Mouse (Mus musculus) embryonic facial prominence, embryonic 11.5 days (tissue): ENCODE results near the gene Ednrb. TPM values are rescaled to one million over a fixed set of nuclear protein-coding genes. Genes with fewer than 3 reads are reported as not detected.

ENCODE experiments used
- ATAC-seq: fragments of 200-750 bp; cut with Nextera tagmentation; replicated peaks from 2 replicates; pipeline ENCODE4 v1.8.0; 2017; ENCODE audit warnings: low read depth; ENCODE audit not compliant: insufficient number of reproducible peaks, low FRiP score, low TSS enrichment
- DNase-seq: peaks from one replicate; pipeline ENCODE4 v3.0.0-alpha.2; 2015; ENCODE audit warnings: low spot score
- H3K27ac ChIP-seq: fragments of 300-500 bp; sonication (generic); replicated peaks from 2 replicates; pipeline ENCODE4 v1.5.1; 2014; ENCODE audit warnings: mild to moderate bottlenecking, low read depth, low read length, control low read depth
- H3K27me3 ChIP-seq: fragments of 300-500 bp; sonication (generic); 2 replicates; pipeline ENCODE4 v1.6.1; 2014; ENCODE audit warnings: mild to moderate bottlenecking, low read length, moderate library complexity, mixed read lengths; ENCODE audit not compliant: control insufficient read depth, insufficient read depth
- H3K36me3 ChIP-seq: fragments of 300-500 bp; sonication (generic); replicated peaks from 2 replicates; pipeline ENCODE4 v1.6.1; 2014; ENCODE audit warnings: low read depth, mild to moderate bottlenecking, low read length, moderate library complexity, mixed read lengths; ENCODE audit not compliant: control insufficient read depth, insufficient read depth
- H3K4me1 ChIP-seq: fragments of 300-500 bp; sonication (generic); 2 replicates; pipeline ENCODE4 v1.6.1; 2014; ENCODE audit warnings: low read length, mixed read lengths; ENCODE audit not compliant: control insufficient read depth, insufficient read depth
- H3K4me2 ChIP-seq: fragments of 300-500 bp; sonication (generic); 2 replicates; pipeline ENCODE4 v1.6.1; 2014; ENCODE audit warnings: low read depth, mild to moderate bottlenecking, control low read depth, low read length, moderate library complexity
- H3K4me3 ChIP-seq: fragments of 300-500 bp; sonication (generic); 2 replicates; pipeline ENCODE4 v1.5.1; 2014; ENCODE audit warnings: low read depth, low read length, control low read depth
- H3K9ac ChIP-seq: fragments of 300-500 bp; sonication (generic); replicated peaks from 2 replicates; pipeline ENCODE4 v1.6.1; 2014; ENCODE audit warnings: mild to moderate bottlenecking, control low read depth, low read length
- H3K9me3 ChIP-seq: fragments of 300-500 bp; sonication (generic); replicated peaks from 2 replicates; pipeline ENCODE4 v1.6.1; 2016; ENCODE audit warnings: mild to moderate bottlenecking, low read length, inconsistent platforms, mixed read lengths; ENCODE audit not compliant: control insufficient read depth
- WGBS: fragments of 180-500 bp; shearing (Covaris S2); extraction: QIAGEN DNeasy Blood & Tissue Kit; methylation state at CpG from one replicate; pipeline ENCODE4 v1.1.7; 2014; 5-methylcytosine and 5-hydroxymethylcytosine counted together
- polyA plus RNA-seq: library from polyadenylated mRNA; unstranded; fragments of >200 nt; fragmentation: Nextera tagmentation; extraction: Ambion mirVana; gene quantifications from 2 replicates; pipeline ENCODE4 v1.2.1, GENCODE M21; 2014

The Ednrb gene
- 36.8 and 38.5 TPM in 2 replicates for polyA plus RNA-seq

DNA sequence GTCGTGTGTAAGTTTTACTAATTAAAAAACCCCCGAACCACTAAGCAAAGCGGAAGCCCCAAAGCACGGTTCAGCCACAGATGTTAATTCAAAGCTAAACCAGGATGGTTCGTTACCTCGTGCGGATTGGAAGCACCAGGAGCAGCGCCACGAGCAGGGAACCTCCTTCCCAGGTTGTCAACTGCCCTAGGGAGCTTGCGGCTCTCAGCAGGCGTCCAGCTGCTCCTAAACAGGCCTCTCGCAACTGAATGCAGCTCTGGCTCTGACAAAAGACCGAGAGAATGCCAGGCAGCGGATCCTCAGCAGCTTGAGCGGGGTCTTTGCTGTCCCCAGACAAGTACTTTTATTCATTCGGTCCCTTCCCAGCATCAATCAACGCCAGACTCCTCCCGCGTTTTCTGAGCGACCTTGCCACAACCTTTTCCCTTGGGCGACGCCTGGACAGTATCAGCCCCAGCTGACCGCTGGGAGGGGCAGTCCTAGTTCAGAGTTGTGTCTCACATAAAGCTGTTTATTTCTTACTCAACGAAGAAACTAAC lies at the start of gene Ednrb:
Gene Ednrb, minus strand, starts transcription at position 392 of the 539 bp plus-strand sequence.
- Histone ChIP-seq H3K9me3 (no peaks in the 10 kb centered on the region), H3K4me3 (peak within 1 kb of the TSS; percentile 46), H3K27ac (no peak within 1 kb of the TSS), H3K4me2 (peak within 1 kb of the TSS; percentile 93), H3K9ac (peak within 1 kb of the TSS; percentile 62), H3K27me3 (no peaks in the 10 kb centered on the region), H3K4me1 (no peaks in the 10 kb centered on the region), H3K36me3 (no peaks in the 10 kb centered on the region)
- peak; percentile 84 for ATAC-seq
- WGBS = under 1% methylated on average over 24 of the region's 24 CpGs
- DNase-seq = peak; percentile 59

- Histone ChIP-seq H3K4me1 (no peaks in the 10 kb centered on the region), H3K36me3 (no peaks in the 10 kb centered on the region), H3K9me3 (no peaks in the 10 kb centered on the region), H3K27me3 (no peaks in the 10 kb centered on the region), H3K27ac (no peak overlapping the region), H3K4me2 (no peak overlapping the region), H3K9ac (no peak overlapping the region), H3K4me3 (no peak overlapping the region)
- DNase-seq (no peak), ATAC-seq (no peak)
- 79% methylated on average over 8 of the region's 8 CpGs for WGBS
Observed at GRCm38 (mm10) chr14:103892411-103892938, 48.3 kb upstream of the Ednrb start.

DNA sequence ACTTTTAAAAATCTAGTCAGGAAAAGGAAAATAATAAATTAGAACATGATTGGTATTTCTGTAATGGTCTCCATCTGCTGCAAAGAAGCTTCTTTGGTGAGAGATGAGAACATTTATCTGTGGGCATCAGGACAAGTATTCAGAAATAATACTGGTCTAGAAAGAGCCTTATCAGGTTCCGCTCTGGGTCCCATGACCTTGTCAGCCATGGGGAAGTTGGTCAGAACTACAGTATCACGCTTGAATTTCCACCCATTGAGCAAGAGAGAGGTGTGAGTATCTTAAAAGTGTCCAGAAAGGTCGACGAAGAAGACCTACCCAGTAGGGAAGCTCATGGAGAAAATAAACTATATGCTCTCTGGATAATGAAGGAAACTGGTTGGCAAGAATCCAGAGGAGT lies 46.6 kb upstream of the Ednrb start:
- H3K27me3 ChIP-seq = no peaks in the 10 kb centered on the region
- H3K4me3 ChIP-seq = no peak overlapping the region
- ATAC-seq (no peak), DNase-seq (no peak)
- H3K4me1 ChIP-seq = no peaks in the 10 kb centered on the region
- H3K9me3 ChIP-seq = no peaks in the 10 kb centered on the region
- 81% methylated on average over 4 of the region's 4 CpGs for whole genome bisulfite sequencing
- H3K9ac ChIP-seq = no peak overlapping the region
- H3K36me3 ChIP-seq = no peaks in the 10 kb centered on the region
- H3K4me2 ChIP-seq = no peak overlapping the region
- no peak overlapping the region for H3K27ac ChIP-seq

DNA sequence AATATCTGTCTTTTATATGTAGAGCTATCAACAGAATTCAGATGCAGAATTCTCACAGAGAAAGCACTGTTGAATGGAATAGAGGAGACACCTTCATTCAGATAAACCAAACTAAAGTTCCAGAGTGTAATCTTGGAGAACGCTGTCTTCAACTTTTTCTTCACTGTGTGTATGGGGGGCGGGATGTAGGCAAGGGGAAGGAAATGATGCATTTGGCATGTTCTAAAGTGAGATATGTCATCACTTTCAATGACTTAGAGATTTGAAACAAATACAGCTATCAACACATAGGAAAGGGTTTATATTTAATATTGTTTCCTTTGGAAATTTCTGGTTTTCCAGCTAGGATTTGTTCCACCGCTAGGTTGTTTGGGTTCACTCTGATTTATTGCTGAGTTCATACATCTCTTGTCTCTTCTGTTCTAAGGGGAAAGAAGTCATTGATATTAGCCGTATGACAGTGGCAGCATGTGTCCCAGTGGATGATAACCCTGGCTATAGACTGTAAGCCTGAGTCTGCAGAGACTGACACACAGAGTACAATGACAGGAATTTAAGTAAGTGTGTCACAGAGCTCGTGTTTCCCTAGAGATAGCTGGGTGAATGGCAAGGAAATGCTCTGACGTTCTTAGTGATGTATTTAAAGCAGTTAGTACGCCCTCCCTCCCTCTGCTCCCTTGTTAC lies 40.8 kb upstream of the Ednrb start:
- Histone ChIP-seq H3K9ac (no peak overlapping the region), H3K4me2 (no peak overlapping the region), H3K4me1 (no peaks in the 10 kb centered on the region), H3K27me3 (no peaks in the 10 kb centered on the region), H3K36me3 (no peaks in the 10 kb centered on the region), H3K4me3 (no peak overlapping the region), H3K27ac (no peak overlapping the region), H3K9me3 (no peaks in the 10 kb centered on the region)
- ATAC-seq (no peak), DNase-seq (no peak)
- WGBS = 72% methylated on average over 7 of the region's 7 CpGs

DNA sequence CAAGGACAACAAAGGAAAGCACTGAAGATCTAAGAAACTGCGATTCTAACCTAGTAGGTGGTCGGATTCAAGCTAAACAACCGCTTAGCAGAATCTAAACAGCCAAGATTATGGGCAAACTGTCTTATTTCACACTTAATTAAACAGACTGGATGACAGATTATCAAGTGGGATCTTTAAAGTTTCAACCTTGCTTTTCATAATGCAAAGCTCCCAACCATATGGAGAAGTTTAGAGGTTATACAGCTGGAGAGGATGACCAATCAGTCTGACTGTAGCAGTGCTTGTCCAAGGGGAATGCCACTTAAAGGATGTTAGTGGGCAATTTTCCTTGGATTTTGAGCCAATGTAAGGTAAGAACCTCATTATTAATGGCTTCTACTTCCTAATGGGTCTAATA lies 38.7 kb upstream of the Ednrb start:
- H3K4me2 ChIP-seq = no peak overlapping the region
- no peaks in the 10 kb centered on the region for H3K9me3 ChIP-seq
- H3K27ac ChIP-seq = no peak overlapping the region
- 87% methylated on average over 3 of the region's 3 CpGs for WGBS
- no peak overlapping the region for H3K9ac ChIP-seq
- H3K36me3 ChIP-seq = no peaks in the 10 kb centered on the region
- DNase-seq (no peak), ATAC-seq (no peak)
- H3K4me1 ChIP-seq = no peaks in the 10 kb centered on the region
- H3K27me3 ChIP-seq = no peaks in the 10 kb centered on the region
- no peak overlapping the region for H3K4me3 ChIP-seq

DNA sequence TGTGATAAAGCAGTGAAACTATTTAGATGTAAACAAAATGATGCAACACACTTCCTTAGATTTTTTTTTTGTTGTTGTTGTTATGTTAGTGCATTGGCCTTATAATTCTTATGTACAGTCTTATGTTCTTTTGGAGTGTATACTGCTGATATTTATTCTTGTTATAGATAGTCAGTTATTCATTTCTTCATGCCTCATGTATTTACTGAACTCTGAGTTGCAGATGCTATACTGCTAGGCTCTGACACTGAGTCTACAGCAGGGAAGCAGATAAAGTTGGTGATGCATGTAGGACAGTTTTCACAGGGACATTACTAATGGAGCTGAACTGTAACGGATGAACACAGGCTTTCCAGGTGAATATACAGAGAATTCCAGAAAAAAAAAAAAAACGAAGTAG lies 32.9 kb upstream of the Ednrb start:
- Histone ChIP-seq H3K9me3 (no peaks in the 10 kb centered on the region), H3K27ac (no peak overlapping the region), H3K36me3 (no peaks in the 10 kb centered on the region), H3K4me3 (no peak overlapping the region), H3K4me2 (no peak overlapping the region), H3K4me1 (no peaks in the 10 kb centered on the region), H3K27me3 (no peaks in the 10 kb centered on the region), H3K9ac (no peak overlapping the region)
- DNase-seq (no peak), ATAC-seq (no peak)
- whole genome bisulfite sequencing = 84% methylated on average over 2 of the region's 2 CpGs

DNA sequence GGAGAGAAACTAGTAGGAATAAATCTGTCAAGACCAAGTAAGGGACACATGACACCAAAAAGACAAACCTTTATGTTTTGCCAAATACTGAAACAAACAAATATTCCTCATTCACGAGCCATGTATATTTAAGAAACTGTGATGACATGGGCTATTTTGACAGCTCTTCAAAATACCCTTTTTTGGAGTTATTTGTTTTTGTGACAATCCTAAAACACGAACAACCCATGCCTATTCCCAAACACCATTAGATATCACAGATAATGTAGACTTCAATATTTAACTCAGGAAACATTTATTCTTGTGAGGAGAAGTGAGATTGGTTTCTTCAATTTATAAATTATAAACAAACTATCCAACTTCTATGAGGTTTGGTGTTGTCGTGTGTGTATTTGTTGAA lies 32.4 kb upstream of the Ednrb start:
- no peaks in the 10 kb centered on the region for H3K4me1 ChIP-seq
- no peak for DNase-seq
- WGBS = 79% methylated on average over 3 of the region's 3 CpGs

DNA sequence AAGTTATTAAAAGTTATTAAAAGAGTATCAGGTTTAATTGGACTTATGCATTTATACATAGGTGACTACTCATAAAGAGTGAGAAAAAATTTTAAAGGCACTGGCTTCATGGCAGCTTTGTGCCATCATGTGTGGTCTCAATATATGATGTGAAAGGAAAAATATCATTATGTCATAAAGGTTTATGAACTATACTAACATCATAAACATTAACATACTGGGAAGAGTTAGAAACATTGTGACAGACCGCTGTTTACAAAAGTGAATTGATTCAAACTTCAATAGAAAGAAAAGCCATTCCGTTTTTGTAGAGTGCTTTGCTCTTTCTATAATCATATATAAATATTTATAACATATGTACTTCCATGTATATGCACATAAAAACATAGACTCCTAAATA lies 22.4 kb upstream of the Ednrb start:
- H3K36me3 ChIP-seq = no peaks in the 10 kb centered on the region
- no peak overlapping the region for H3K4me2 ChIP-seq
- 93% methylated on average over 2 of the region's 2 CpGs for WGBS
- no peaks in the 10 kb centered on the region for H3K27me3 ChIP-seq
- no peak overlapping the region for H3K9ac ChIP-seq
- no peaks in the 10 kb centered on the region for H3K4me1 ChIP-seq
- H3K4me3 ChIP-seq = no peak overlapping the region
- ATAC-seq (no peak), DNase-seq (no peak)
- no peaks in the 10 kb centered on the region for H3K9me3 ChIP-seq
- no peak overlapping the region for H3K27ac ChIP-seq

More for the DNA sequence above, 32.4 kb upstream of the Ednrb start:
- ATAC-seq = no peak
- no peaks in the 10 kb centered on the region for H3K36me3 ChIP-seq
- no peaks in the 10 kb centered on the region for H3K9me3 ChIP-seq
- no peak overlapping the region for H3K27ac ChIP-seq
- H3K9ac ChIP-seq = no peak overlapping the region
- H3K27me3 ChIP-seq = no peaks in the 10 kb centered on the region
- H3K4me3 ChIP-seq = no peak overlapping the region
- no peak overlapping the region for H3K4me2 ChIP-seq
